Comparison of ENCODE assay signal across 8 mouse cellular contexts in the genomic region with DNA sequence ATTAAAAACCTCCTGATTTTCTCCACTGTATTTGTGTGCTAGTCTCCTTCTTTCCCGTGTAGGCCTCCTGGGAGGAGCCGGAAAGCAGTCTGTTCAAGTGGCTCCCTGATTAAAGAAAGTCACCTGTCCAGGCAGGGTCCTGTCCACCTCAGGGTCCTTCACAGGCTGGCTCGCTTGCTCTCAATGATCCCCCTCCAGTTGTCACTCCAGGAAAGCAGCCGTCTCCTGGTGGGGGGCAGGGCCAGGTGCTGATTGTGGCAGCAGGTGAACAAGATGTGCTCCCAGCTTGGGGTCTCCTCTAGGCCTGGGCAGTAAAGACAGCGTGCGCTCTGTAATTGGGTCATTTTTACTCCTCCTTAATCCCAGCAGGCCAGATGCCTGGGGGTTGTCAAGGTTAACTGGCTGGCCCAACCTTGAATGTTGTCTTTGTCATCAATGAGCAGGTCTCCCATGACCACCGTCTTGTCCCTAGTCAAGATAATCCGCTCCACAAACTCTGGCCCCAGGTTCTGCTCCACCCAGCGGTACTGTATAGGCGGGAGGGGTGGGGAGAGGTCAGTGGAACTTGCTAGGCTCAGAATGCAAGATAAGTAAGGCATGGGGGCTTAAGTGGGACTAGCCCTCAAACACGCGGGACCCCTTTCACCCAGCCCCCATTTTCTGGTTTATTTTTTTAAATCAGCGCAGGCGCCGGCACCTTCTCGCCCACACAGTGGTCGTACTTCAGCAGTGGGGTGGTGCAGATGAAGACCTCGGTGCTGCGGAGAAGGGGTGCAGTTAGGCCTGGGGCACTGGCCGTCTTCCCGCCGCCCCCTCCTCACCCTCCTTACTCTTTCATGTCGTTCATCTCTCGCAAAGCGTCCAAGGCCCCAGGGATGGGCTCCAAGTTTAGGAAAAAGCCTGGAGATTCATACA. TPM values are rescaled to one million over a fixed set of nuclear protein-coding genes. Genes with fewer than 3 reads are reported as not detected.
DNase-seq lines count a peak whose midpoint lies in the region; ATAC-seq lines count a peak whose summit lies in the region.

No protein-coding gene starts in this region.

- 0 out of 2 replicates have a peak, but pooled peaks have one; percentile 10 for ATAC-seq in granulocyte monocyte progenitor cell, adult 5-6 weeks (replicated peaks; ENCODE audit: poor library complexity, severe bottlenecking)
- 0 out of 2 replicates have a peak, but pooled peaks have one; percentile 3 for ATAC-seq in megakaryocyte progenitor cell, adult 5-6 weeks (replicated peaks; ENCODE audit: poor library complexity)
- no peak for ATAC-seq in megakaryocyte-erythroid progenitor cell, adult 5-6 weeks (replicated peaks; ENCODE audit: low FRiP score, low TSS enrichment, poor library complexity, severe bottlenecking)

- DNase-seq in layer of hippocampus, adult 9-11 months = peak; percentile 20
- no peak for DNase-seq in layer of hippocampus, adult 11-12 months (ENCODE audit: low spot score)
- peak; percentile 26 for DNase-seq in adrenal gland, postnatal 25 days
- no peak for DNase-seq in natural killer cell, adult 2 months (ENCODE audit: low spot score in 2 of 2)
- DNase-seq in layer of hippocampus, adult 8-10 months (ENCODE audit: low spot score in 2 of 2) = no peak

RNA-seq across cellular contexts. Expression of gene Nt5c, which starts 1.0 kb away (rescaled TPM):
- 131 and 151 TPM in 2 replicates for total RNA-seq in adrenal gland, postnatal 25 days (2021)
- 75.8 and 96.5 TPM in 2 replicates for total RNA-seq in granulocyte monocyte progenitor cell, adult 5-6 weeks (2014; fragmentation: Nextera tagmentation)
- total RNA-seq in granulocyte monocyte progenitor cell, adult 5-6 weeks (2017) = 113 and 118 TPM in 2 replicates
- 64.1 and 65.0 TPM in 2 replicates for total RNA-seq in megakaryocyte progenitor cell, adult 5-6 weeks (2015)
- total RNA-seq in megakaryocyte progenitor cell, adult 5-6 weeks (2017) = 105 and 112 TPM in 2 replicates
- 81.6 and 117 TPM in 2 replicates for total RNA-seq in megakaryocyte-erythroid progenitor cell, adult 5-6 weeks (2014; fragmentation: Nextera tagmentation)
- 79.8 and 101 TPM in 2 replicates for total RNA-seq in megakaryocyte-erythroid progenitor cell, adult 5-6 weeks (2017)
- total RNA-seq in layer of hippocampus, adult 8-10 months (2022) = 10 to 100 TPM; 58.8 to 68.5 (median 66.3) TPM

RNA-seq across cellular contexts. Expression of gene Armc7, which starts 15.2 kb away (rescaled TPM):
- total RNA-seq in adrenal gland, postnatal 25 days (2021) = 11.4 and 11.5 TPM in 2 replicates
- total RNA-seq in granulocyte monocyte progenitor cell, adult 5-6 weeks (2014; fragmentation: Nextera tagmentation) = 5.1 and 5.2 TPM in 2 replicates
- total RNA-seq in granulocyte monocyte progenitor cell, adult 5-6 weeks (2017) = 2.6 and 4.1 TPM in 2 replicates
- 4.6 and 5.5 TPM in 2 replicates for total RNA-seq in megakaryocyte progenitor cell, adult 5-6 weeks (2015)
- total RNA-seq in megakaryocyte progenitor cell, adult 5-6 weeks (2017) = 5.1 and 9.0 TPM in 2 replicates
- total RNA-seq in megakaryocyte-erythroid progenitor cell, adult 5-6 weeks (2014; fragmentation: Nextera tagmentation) = 4.2 and 10.1 TPM in 2 replicates
- 8.3 and 8.7 TPM in 2 replicates for total RNA-seq in megakaryocyte-erythroid progenitor cell, adult 5-6 weeks (2017)
- total RNA-seq in layer of hippocampus, adult 8-10 months (2022) = 10 to 100 TPM in 3 of 4 experiments, 1 to 10 TPM in 1; 10.0 to 16.7 (median 13.0) TPM

RNA-seq across cellular contexts. Expression of gene Jpt1, which starts 23.5 kb away (rescaled TPM):
- 91.7 and 92.8 TPM in 2 replicates for total RNA-seq in adrenal gland, postnatal 25 days (2021)
- total RNA-seq in granulocyte monocyte progenitor cell, adult 5-6 weeks (2014; fragmentation: Nextera tagmentation) = 100 and 137 TPM in 2 replicates
- 136 and 149 TPM in 2 replicates for total RNA-seq in granulocyte monocyte progenitor cell, adult 5-6 weeks (2017)
- 179 TPM in 2 replicates for total RNA-seq in megakaryocyte progenitor cell, adult 5-6 weeks (2015)
- total RNA-seq in megakaryocyte progenitor cell, adult 5-6 weeks (2017) = 143 and 157 TPM in 2 replicates
- 167 and 191 TPM in 2 replicates for total RNA-seq in megakaryocyte-erythroid progenitor cell, adult 5-6 weeks (2014; fragmentation: Nextera tagmentation)
- total RNA-seq in megakaryocyte-erythroid progenitor cell, adult 5-6 weeks (2017) = 122 and 142 TPM in 2 replicates
- total RNA-seq in layer of hippocampus, adult 8-10 months (2022) = 100 to 1,000 TPM; 109 to 139 (median 124) TPM

RNA-seq across cellular contexts. Expression of gene Slc16a5, which starts 28.4 kb away (rescaled TPM):
- total RNA-seq in adrenal gland, postnatal 25 days (2021) = not detected in 2 replicates
- not detected in 2 replicates for total RNA-seq in granulocyte monocyte progenitor cell, adult 5-6 weeks (2014; fragmentation: Nextera tagmentation)
- not detected in 2 replicates for total RNA-seq in granulocyte monocyte progenitor cell, adult 5-6 weeks (2017)
- total RNA-seq in megakaryocyte progenitor cell, adult 5-6 weeks (2015) = not detected in 2 replicates
- not detected in 2 replicates for total RNA-seq in megakaryocyte progenitor cell, adult 5-6 weeks (2017)
- total RNA-seq in megakaryocyte-erythroid progenitor cell, adult 5-6 weeks (2014; fragmentation: Nextera tagmentation) = not detected in 2 replicates
- not detected in 2 replicates for total RNA-seq in megakaryocyte-erythroid progenitor cell, adult 5-6 weeks (2017)
- under 1 TPM in 1 of 4 experiments, not detected in 3; 0.21 TPM for total RNA-seq in layer of hippocampus, adult 8-10 months (2022)

RNA-seq across cellular contexts. Expression of gene Sumo2, which starts 45.4 kb away (rescaled TPM):
- total RNA-seq in adrenal gland, postnatal 25 days (2021) = 254 and 263 TPM in 2 replicates
- total RNA-seq in granulocyte monocyte progenitor cell, adult 5-6 weeks (2014; fragmentation: Nextera tagmentation) = 482 and 644 TPM in 2 replicates
- 590 and 678 TPM in 2 replicates for total RNA-seq in granulocyte monocyte progenitor cell, adult 5-6 weeks (2017)
- 682 and 726 TPM in 2 replicates for total RNA-seq in megakaryocyte progenitor cell, adult 5-6 weeks (2015)
- 483 and 527 TPM in 2 replicates for total RNA-seq in megakaryocyte progenitor cell, adult 5-6 weeks (2017)
- total RNA-seq in megakaryocyte-erythroid progenitor cell, adult 5-6 weeks (2014; fragmentation: Nextera tagmentation) = 541 and 596 TPM in 2 replicates
- total RNA-seq in megakaryocyte-erythroid progenitor cell, adult 5-6 weeks (2017) = 518 and 674 TPM in 2 replicates
- 100 to 1,000 TPM; 285 to 340 (median 310) TPM for total RNA-seq in layer of hippocampus, adult 8-10 months (2022)

Comparison
In these comparisons a context has a peak if more than half of its experiments do, and no peak if none do; other contexts are left out.
1. DNase-seq: peak in layer of hippocampus, adult 9-11 months (single experiment) and adrenal gland, postnatal 25 days (single experiment); none in layer of hippocampus, adult 11-12 months (single experiment), natural killer cell, adult 2 months (0 of 2) and layer of hippocampus, adult 8-10 months (0 of 2).